Mouse (Mus musculus) spleen, adult 18-20 months (tissue): ENCODE results near the gene Serpinb9d.
"Not testable (repeated sequence)": the region's sequence is repeated elsewhere in the genome, so short reads cannot be mapped to it uniquely, and the experiment has no call there.

Experiments
- DNase-seq, 2 experiments: peaks; one replicate each; pipeline ENCODE4 v3.0.0; 2022; ENCODE audit warnings: mixed read lengths in 2 of 2

Serpinb9d gene

GRCm38 (mm10) chr13:33192659-33193058 is at the start of gene Serpinb9d:
Gene Serpinb9d, plus strand, starts transcription at chr13:33192959.
- DNase-seq, result no peak

DNA sequence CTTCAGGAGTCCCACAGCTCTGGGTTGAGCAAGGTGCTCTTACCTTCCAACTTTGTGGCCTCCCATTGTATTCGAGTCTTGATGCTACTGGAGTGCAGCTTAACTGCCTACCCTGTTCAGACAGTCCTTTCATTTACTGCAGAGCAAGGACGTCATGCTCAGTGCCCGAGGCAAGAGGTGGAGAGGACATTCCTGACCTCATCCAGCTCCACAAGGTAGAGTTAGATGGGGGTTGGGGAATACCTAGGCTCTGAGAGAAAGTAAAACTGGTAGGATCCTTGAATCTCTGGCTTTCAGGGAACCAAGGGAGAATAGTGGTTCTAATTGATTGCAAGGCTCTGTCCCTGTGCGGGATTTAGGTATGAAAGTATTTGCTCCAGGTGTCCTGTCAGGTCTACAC is 33.1 kb upstream of the Serpinb9d start, which contains the start of gene Serpinb9c:
Serpinb9c (minus strand) TSS at position 101 of the 400 bp plus-strand sequence.
- no peak for DNase-seq

- DNase-seq, result not testable (repeated sequence)
Measured at GRCm38 (mm10) chr13:33190486-33190885, 2.3 kb upstream of the Serpinb9d start.

- no peak for DNase-seq
Measured at GRCm38 (mm10) chr13:33199740-33200139, 7.0 kb downstream of the Serpinb9d start.

DNA sequence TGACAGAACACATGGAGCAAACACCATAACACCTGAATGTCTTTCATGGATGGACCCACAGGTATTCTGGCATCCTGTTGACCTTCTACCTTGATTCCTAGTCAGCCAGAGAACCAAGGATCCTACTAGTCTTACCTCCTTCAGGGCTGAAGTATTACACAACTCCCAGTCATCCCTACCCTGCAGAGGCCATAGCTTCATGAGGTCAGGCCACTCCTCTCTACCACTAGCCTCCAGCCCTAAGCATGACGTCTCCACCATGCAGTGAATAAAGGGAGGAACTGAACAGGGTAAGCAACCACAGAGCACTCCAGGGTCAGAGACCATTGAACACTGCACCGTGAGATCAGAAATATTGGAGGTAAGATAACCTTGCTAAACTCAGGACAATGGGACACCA is 56.6 kb downstream of the Serpinb9d start, which contains the start of gene Serpinb9e:
Serpinb9e (plus strand) TSS at position 301 of the 400 bp plus-strand sequence.
- not testable (repeated sequence) for DNase-seq
